Mouse (Mus musculus) hindbrain, embryonic 13.5 days (tissue): ENCODE measurements around the gene Atrnl1. TPM values are rescaled to one million over a fixed set of nuclear protein-coding genes. Genes with fewer than 3 reads are reported as not detected.
"Not testable (repeated sequence)": the region's sequence is repeated elsewhere in the genome, so short reads cannot be mapped to it uniquely, and the experiment has no call there.

Experiments used
- ATAC-seq: fragments of 200-750 bp; cut with Nextera tagmentation; 2 replicates; pipeline ENCODE4 v1.8.0; 2017; ENCODE audit warnings: moderate TSS enrichment; ENCODE audit not compliant: low FRiP score
- H3K27ac ChIP-seq: fragments of 300-500 bp; sonication (generic); 2 replicates; pipeline ENCODE4 v1.5.1; 2015; ENCODE audit warnings: inconsistent platforms, mild to moderate bottlenecking, moderate library complexity
- H3K27me3 ChIP-seq: fragments of 300-500 bp; sonication (generic); 2 replicates; pipeline ENCODE4 v1.6.1; 2015; ENCODE audit warnings: mild to moderate bottlenecking, inconsistent platforms
- H3K36me3 ChIP-seq: fragments of 300-500 bp; sonication (generic); 2 replicates; pipeline ENCODE4 v1.6.1; 2015; ENCODE audit warnings: mild to moderate bottlenecking, inconsistent platforms
- H3K4me1 ChIP-seq: fragments of 300-500 bp; sonication (generic); replicated peaks from 2 replicates; pipeline ENCODE4 v1.6.1; 2015; ENCODE audit warnings: inconsistent platforms
- H3K4me2 ChIP-seq: fragments of 300-500 bp; sonication (generic); 2 replicates; pipeline ENCODE4 v1.6.1; 2015; ENCODE audit warnings: inconsistent platforms, mild to moderate bottlenecking, moderate library complexity
- H3K4me3 ChIP-seq: fragments of 300-500 bp; sonication (generic); 2 replicates; pipeline ENCODE4 v1.5.1; 2015; ENCODE audit warnings: mild to moderate bottlenecking, inconsistent platforms
- H3K9ac ChIP-seq: fragments of 300-500 bp; sonication (generic); 2 replicates; pipeline ENCODE4 v1.6.1; 2015; ENCODE audit warnings: mild to moderate bottlenecking, inconsistent platforms
- H3K9me3 ChIP-seq: fragments of 300-500 bp; sonication (generic); 2 replicates; pipeline ENCODE4 v1.6.1; 2016; ENCODE audit warnings: inconsistent platforms
- WGBS: fragments of 180-500 bp; shearing (Covaris S2); methylation state at CpG from one replicate; pipeline ENCODE4 v1.1.7; 2015; 5-methylcytosine and 5-hydroxymethylcytosine counted together
- polyA plus RNA-seq: library from polyadenylated mRNA; unstranded; fragments of >200 nt; fragmentation: Nextera tagmentation; extraction: Ambion mirVana; gene quantifications from 2 replicates; pipeline ENCODE4 v1.2.1, GENCODE M21; 2015

The Atrnl1 gene
- polyA plus RNA-seq, 1 experiment from 2014 or later = 7.9 TPM

DNA sequence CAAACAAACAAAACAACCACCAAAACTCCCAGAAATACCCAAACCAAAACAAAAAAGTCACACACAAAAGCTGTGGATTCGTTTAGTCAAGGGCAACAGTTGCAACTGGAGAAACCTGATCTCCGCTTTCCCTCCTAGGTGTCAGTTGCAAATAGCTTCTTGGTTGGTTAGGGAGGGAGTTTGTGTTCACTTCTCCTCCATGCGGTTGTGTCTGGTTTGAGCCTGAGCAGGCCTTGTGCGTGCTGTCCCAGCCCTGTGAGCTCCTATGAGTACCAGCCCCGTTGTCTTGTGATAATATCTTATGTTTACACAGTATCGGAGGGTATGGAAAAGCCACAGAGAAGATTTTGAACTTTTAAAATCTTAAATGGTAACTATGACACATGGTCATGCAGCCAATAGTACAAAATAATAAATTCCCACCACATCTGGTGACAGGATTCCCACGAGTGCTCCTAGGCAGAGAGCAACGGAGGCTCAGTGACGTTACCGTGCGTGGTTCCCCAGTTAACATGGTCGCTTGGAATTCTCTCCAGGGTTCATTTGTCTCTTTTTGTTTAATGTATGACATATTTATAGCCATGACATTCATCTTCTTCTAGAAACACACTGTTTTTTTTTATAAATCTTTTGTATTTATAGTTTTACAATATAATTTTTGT is 46.7 kb downstream of the Atrnl1 start:
- ATAC-seq = no peak
- no peak overlapping the region for H3K9ac ChIP-seq

DNA sequence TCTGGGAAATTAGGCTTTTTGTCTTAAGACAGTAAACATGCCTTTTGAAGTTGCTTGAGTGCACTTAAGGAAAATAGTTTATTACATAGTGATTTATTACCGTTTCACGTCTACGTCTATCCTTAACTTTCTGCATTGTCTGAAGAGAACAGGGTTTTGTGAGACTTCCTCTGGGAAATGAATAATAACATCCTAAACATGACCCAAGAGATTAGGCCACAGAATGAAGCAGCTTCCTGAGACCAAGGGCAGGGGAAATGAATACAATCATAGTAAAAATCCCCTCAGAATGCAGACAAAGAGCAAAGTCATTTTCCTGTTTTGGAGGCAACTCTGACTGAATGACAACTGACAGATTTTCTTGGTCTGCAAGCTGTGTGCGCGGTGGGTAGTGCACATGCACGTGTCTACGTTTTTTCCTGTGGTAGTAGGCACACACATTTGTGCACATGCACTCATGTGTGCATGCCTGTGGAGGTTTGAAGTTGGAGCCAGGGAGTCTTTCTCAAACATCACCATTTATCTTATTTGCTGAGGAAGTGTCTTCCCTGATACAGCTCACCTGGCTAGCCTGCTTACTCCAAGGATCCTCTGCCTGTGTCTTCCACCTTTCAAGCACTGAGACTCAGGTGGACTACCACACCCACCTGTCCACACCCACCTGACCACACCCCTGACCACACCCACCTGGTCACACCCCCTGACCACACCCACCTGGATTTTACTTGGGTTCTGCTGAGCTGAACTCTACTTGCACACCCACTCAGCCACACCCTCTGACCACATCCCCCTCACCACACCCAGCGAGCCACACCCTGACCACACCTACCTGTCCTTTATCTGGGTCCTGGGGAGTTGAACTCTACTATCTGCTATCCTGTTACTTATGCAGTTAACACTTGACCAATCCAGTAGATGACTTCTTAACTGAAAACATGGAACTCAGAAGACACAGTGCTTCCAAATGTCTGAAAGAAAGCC is 47.6 kb downstream of the Atrnl1 start:
- Histone ChIP-seq H3K27me3 (no peaks in the 10 kb centered on the region), H3K4me1 (0 out of 2 replicates have a peak, but pooled peaks cover 3% of the 10 kb centered on the region), H3K9ac (no peak overlapping the region), H3K27ac (no peak overlapping the region), H3K4me2 (no peak overlapping the region), H3K9me3 (no peaks in the 10 kb centered on the region), H3K36me3 (peaks cover 15% of the 10 kb centered on the region), H3K4me3 (no peak overlapping the region)
- WGBS = 83% methylated on average over 8 of the region's 8 CpGs
- no peak for ATAC-seq

More for the DNA sequence above, 46.7 kb downstream of the Atrnl1 start:
- Histone ChIP-seq H3K4me1 (0 out of 2 replicates have a peak, but pooled peaks cover 3% of the 10 kb centered on the region), H3K36me3 (peaks cover 14% of the 10 kb centered on the region), H3K9me3 (no peaks in the 10 kb centered on the region), H3K4me2 (no peak overlapping the region), H3K27ac (no peak overlapping the region), H3K27me3 (no peaks in the 10 kb centered on the region), H3K4me3 (no peak overlapping the region)
- WGBS = 70% methylated on average over 12 of the region's 12 CpGs

DNA sequence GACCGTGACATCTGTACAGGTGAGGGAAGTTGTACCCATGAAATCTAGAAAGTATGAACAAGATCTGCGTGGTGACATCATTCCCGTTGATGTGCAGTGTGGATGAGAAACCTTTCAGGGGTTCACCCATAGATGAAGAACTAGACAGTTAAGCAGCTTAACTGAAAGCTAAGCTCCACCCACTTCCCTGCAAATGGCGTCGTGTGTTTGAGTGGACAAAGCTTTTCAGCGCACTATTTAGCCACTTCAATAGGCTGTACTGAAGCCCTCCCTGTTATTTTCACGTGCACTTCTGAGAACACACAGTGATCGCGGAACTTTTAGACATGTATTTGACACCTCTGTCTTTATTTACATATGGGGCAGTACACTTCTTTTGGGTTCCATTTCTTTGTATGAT is 56.2 kb downstream of the Atrnl1 start:
- ATAC-seq = no peak
- Histone ChIP-seq H3K4me1 (no peaks in the 10 kb centered on the region), H3K36me3 (peaks cover 15% of the 10 kb centered on the region), H3K27me3 (no peaks in the 10 kb centered on the region), H3K9me3 (no peaks in the 10 kb centered on the region), H3K4me2 (no peak overlapping the region), H3K27ac (no peak overlapping the region), H3K9ac (no peak overlapping the region), H3K4me3 (no peak overlapping the region)
- 85% methylated on average over 9 of the region's 9 CpGs for WGBS

GRCm38 (mm10) chr19:57667946-57668345 is 57.1 kb downstream of the Atrnl1 start:
- Histone ChIP-seq H3K27me3 (no peaks in the 10 kb centered on the region), H3K36me3 (peaks cover 15% of the 10 kb centered on the region), H3K4me2 (no peak overlapping the region), H3K4me1 (no peaks in the 10 kb centered on the region), H3K27ac (no peak overlapping the region), H3K9ac (no peak overlapping the region), H3K9me3 (no peaks in the 10 kb centered on the region), H3K4me3 (no peak overlapping the region)
- WGBS = 95% methylated on average over 10 of the region's 10 CpGs
- no peak for ATAC-seq

GRCm38 (mm10) chr19:57679455-57679854 is 68.6 kb downstream of the Atrnl1 start:
- H3K4me3 ChIP-seq = no peak overlapping the region
- WGBS = 93% methylated on average over 3 of the region's 3 CpGs
- H3K36me3 ChIP-seq = 0 out of 2 replicates have a peak, but pooled peaks cover 5% of the 10 kb centered on the region
- H3K27me3 ChIP-seq = no peaks in the 10 kb centered on the region
- H3K9me3 ChIP-seq = no peaks in the 10 kb centered on the region
- no peak for ATAC-seq
- no peaks in the 10 kb centered on the region for H3K4me1 ChIP-seq
- no peak overlapping the region for H3K9ac ChIP-seq
- no peak overlapping the region for H3K27ac ChIP-seq
- H3K4me2 ChIP-seq = no peak overlapping the region

DNA sequence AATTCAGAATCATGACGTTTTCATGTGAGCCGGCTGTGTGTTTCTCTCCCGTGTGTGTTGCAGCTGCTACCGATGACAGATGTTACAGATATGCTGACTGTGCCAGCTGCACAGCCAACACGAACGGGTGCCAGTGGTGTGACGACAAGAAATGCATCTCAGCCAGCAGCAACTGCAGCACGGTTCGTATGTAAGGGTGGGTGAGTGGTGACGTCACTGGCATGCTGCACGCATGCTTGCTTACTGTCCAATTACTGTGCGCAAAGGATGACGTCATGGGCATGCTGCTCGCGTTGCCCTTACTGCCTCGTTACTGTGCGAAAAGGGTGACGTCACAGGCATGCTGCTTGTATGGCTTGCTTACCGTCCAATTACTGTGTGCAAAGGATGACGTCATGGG is 75.8 kb downstream of the Atrnl1 start:
- no peak overlapping the region for H3K4me3 ChIP-seq
- 0 out of 2 replicates have a peak, but pooled peaks cover 8% of the 10 kb centered on the region for H3K36me3 ChIP-seq
- peak; percentile 57 for ATAC-seq

GRCm38 (mm10) chr19:57692566-57692965 is 81.7 kb downstream of the Atrnl1 start:
- no peak for ATAC-seq
- no peaks in the 10 kb centered on the region for H3K27me3 ChIP-seq
- no peak overlapping the region for H3K27ac ChIP-seq
- H3K9ac ChIP-seq = no peak overlapping the region
- 89% methylated on average over 3 of the region's 3 CpGs for WGBS
- H3K4me3 ChIP-seq = no peak overlapping the region
- H3K9me3 ChIP-seq = no peaks in the 10 kb centered on the region
- peaks cover 27% of the 10 kb centered on the region for H3K36me3 ChIP-seq
- no peaks in the 10 kb centered on the region for H3K4me1 ChIP-seq
- no peak overlapping the region for H3K4me2 ChIP-seq

More for the DNA sequence above, 75.8 kb downstream of the Atrnl1 start:
- 79% methylated on average over 20 of the region's 20 CpGs for WGBS
- H3K27me3 ChIP-seq = no peaks in the 10 kb centered on the region
- no peaks in the 10 kb centered on the region for H3K9me3 ChIP-seq
- H3K4me1 ChIP-seq = peaks cover 5% of the 10 kb centered on the region; the same call in 1 of the 2 replicates
- H3K9ac ChIP-seq = no peak overlapping the region
- H3K4me2 ChIP-seq = no peak overlapping the region
- peak overlapping the region; percentile 23; the same call in 1 of the 2 replicates for H3K27ac ChIP-seq

DNA sequence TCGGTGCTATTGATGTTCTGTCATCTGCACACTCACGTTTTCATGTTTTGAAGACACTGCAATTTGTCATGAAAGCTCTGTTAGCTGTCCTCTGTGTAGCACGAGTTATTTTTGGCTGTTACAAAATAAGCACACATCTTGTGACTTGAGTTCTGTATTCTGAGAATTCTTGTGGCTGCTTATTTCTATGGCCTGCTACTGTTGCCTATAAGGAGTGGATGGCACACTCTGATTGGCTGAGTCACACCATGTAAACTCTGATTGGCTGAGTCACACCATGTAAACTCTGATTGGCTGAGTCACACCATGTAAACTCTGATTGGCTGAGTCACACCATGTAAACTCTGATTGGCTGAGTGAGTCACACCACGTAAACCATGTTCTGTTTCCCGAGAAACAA is 85.9 kb downstream of the Atrnl1 start:
- H3K4me3 ChIP-seq = not testable (repeated sequence)

DNA sequence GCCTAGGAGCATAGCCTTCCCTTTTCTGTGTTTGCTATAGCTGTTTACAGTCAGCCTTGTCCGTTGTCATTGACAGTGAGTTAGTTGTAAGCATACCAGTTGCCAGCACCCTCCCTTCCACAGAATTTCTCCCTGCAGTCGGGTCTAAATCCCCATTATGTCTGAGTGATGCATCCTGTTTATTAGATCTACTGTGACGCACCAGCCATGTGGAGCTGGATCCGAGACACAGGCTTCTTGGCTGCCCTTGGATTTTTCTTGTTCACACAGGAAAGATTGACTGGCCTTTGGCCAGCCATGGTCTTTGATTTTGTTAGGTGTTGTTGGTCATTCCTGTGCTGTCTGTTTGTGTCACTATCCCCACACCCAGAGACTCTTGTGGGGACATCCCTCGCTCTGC is 102.3 kb downstream of the Atrnl1 start:
- no peak for ATAC-seq
- Histone ChIP-seq H3K4me3 (no peak overlapping the region), H3K36me3 (peaks cover 26% of the 10 kb centered on the region), H3K4me2 (no peak overlapping the region), H3K27me3 (no peaks in the 10 kb centered on the region), H3K9ac (no peak overlapping the region), H3K4me1 (no peaks in the 10 kb centered on the region; the same call in 1 of the 2 replicates), H3K9me3 (no peaks in the 10 kb centered on the region), H3K27ac (no peak overlapping the region)
- 83% methylated on average over 5 of the region's 5 CpGs for WGBS

More for the DNA sequence above, 85.9 kb downstream of the Atrnl1 start:
- H3K9ac ChIP-seq, ATAC-seq, H3K27ac ChIP-seq, H3K9me3 ChIP-seq, H3K27me3 ChIP-seq, H3K4me1 ChIP-seq, H3K4me2 ChIP-seq: not testable (repeated sequence)
- peaks cover 28% of the 10 kb centered on the region for H3K36me3 ChIP-seq
- WGBS = 89% methylated on average over 5 of the region's 5 CpGs

DNA sequence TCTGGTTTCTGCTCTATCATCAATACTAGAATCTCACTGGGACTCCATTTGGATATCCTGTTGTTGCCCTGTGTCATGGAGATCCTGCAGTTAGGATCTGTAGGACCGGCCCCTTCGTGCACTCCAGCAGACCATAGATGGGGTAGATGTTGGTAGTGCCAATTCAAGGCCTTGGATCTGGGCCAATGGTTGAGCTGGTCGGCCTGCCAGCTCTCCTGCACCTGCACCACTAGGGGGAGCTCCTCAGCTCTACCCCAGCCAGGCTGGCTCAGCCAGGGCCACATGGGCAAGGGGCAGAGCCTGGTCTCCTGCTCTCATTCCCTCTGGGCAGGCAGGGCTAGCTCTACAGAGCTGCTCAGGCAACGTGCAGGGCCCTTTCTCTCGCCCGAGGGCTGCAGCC is 114.1 kb downstream of the Atrnl1 start:
- Histone ChIP-seq H3K4me3 (no peak overlapping the region), H3K27me3 (no peaks in the 10 kb centered on the region), H3K36me3 (peaks cover 3% of the 10 kb centered on the region; the same call in 1 of the 2 replicates), H3K9ac (no peak overlapping the region), H3K4me1 (0 out of 2 replicates have a peak, but pooled peaks cover 3% of the 10 kb centered on the region), H3K9me3 (no peaks in the 10 kb centered on the region), H3K4me2 (no peak overlapping the region), H3K27ac (no peak overlapping the region)
- ATAC-seq = no peak
- 88% methylated on average over 6 of the region's 6 CpGs for WGBS

DNA sequence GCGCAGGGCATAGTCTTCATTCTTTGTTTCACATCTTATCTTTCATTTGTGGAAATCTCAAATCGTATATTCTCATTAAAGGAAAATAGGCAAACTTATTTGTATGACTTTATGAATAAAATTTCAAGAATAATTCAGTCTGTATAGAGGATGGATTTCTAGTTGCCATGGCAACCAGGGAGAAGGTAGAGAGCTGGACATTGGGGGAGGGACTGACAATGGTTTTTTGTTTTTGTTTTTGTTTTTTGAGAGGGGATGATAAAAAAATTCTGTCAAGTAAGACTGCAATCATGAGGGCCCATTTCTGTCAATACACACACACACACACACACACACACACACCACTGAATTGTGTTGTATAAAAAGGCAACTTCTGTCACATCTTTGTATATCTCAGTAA is 114.5 kb downstream of the Atrnl1 start:
- H3K4me3 ChIP-seq = no peak overlapping the region
- H3K9ac ChIP-seq = no peak overlapping the region
- peaks cover 3% of the 10 kb centered on the region; the same call in 1 of the 2 replicates for H3K36me3 ChIP-seq
- 92% methylated on average over 2 of the region's 2 CpGs for WGBS
- 0 out of 2 replicates have a peak, but pooled peaks cover 3% of the 10 kb centered on the region for H3K4me1 ChIP-seq
- H3K9me3 ChIP-seq = no peaks in the 10 kb centered on the region
- H3K4me2 ChIP-seq = no peak overlapping the region
- ATAC-seq = no peak
- no peaks in the 10 kb centered on the region for H3K27me3 ChIP-seq
- H3K27ac ChIP-seq = no peak overlapping the region

GRCm38 (mm10) chr19:57727009-57727408 is 116.2 kb downstream of the Atrnl1 start:
- Histone ChIP-seq H3K27me3 (no peaks in the 10 kb centered on the region), H3K9me3 (no peaks in the 10 kb centered on the region), H3K9ac (no peak overlapping the region), H3K4me1 (0 out of 2 replicates have a peak, but pooled peaks cover 3% of the 10 kb centered on the region), H3K4me2 (no peak overlapping the region), H3K36me3 (peaks cover 5% of the 10 kb centered on the region; the same call in 1 of the 2 replicates), H3K4me3 (no peak overlapping the region), H3K27ac (no peak overlapping the region)
- ATAC-seq = no peak
- WGBS = 87% methylated on average over 4 of the region's 4 CpGs
